Mouse (Mus musculus) left cerebral cortex, postnatal 10 days (tissue): ENCODE measurements at regions not wholly inside any gene's neighbourhood (a gene's known extent, or its start where the extent isn't known, plus 50 kb on each side); places are given as distances from the start of the nearest gene placed in this dataset.

Experiments used
- DNase-seq, 2 experiments: peaks; one replicate each; pipeline ENCODE4 v3.0.0; 2021 to 2022; ENCODE audit warnings: low spot score in 2 of 2, mixed read lengths in 1 of 2; ENCODE audit errors: extremely low spot score in 1 of 2
- intact Hi-C: fragments of 180-260 bp; cut with DNase I; formaldehyde crosslinking; loops from one replicate; pipeline ENCODE4 v1.15.1; 2025

- DNase-seq = no peak
- intact Hi-C loops = no loop called here
These were observed 62.0 kb upstream of the Rtl1 start for GRCm38 (mm10) chr12:109662179-109662578.

GRCm38 (mm10) chr12:109674766-109675165 lies 74.6 kb upstream of the Rtl1 start:
- no peak for DNase-seq
- intact Hi-C loops = no loop called here

- no peak for DNase-seq
These were observed 93.9 kb upstream of the Rtl1 start for GRCm38 (mm10) chr12:109694046-109694445.

GRCm38 (mm10) chr12:109694801-109695430 lies 94.8 kb upstream of the Rtl1 start:
- DNase-seq = no peak
- intact Hi-C loops = no loop called here

More at GRCm38 (mm10) chr12:109694046-109694445, 93.9 kb upstream of the Rtl1 start:
- intact Hi-C loops = no loop called here

GRCm38 (mm10) chr12:109706820-109707219 lies 106.7 kb upstream of the Rtl1 start:
- DNase-seq = no peak
- intact Hi-C loops = no loop called here

GRCm38 (mm10) chr12:109709661-109710060 lies 109.5 kb upstream of the Rtl1 start:
- intact Hi-C loops = no loop called here
- DNase-seq = no peak

GRCm38 (mm10) chr12:109711392-109711791 lies 111.3 kb upstream of the Rtl1 start:
- DNase-seq = no peak
- intact Hi-C loops = no loop called here

GRCm38 (mm10) chr12:109711946-109712345 lies 111.8 kb upstream of the Rtl1 start:
- intact Hi-C loops = no loop called here
- no peak for DNase-seq

GRCm38 (mm10) chr12:109712386-109712785 lies 112.3 kb upstream of the Rtl1 start:
- no peak for DNase-seq
- intact Hi-C loops = no loop called here

- intact Hi-C loops = no loop called here
These were observed 112.9 kb upstream of the Rtl1 start for GRCm38 (mm10) chr12:109713041-109713440.

GRCm38 (mm10) chr12:109714061-109714460 lies 113.9 kb upstream of the Rtl1 start:
- intact Hi-C loops = no loop called here
- DNase-seq = no peak

More at GRCm38 (mm10) chr12:109713041-109713440, 112.9 kb upstream of the Rtl1 start:
- no peak for DNase-seq

GRCm38 (mm10) chr12:109716991-109717390 lies 116.9 kb upstream of the Rtl1 start:
- intact Hi-C loops = no loop called here
- no peak for DNase-seq

- no peak for DNase-seq
- intact Hi-C loops = no loop called here
These were observed 117.9 kb upstream of the Rtl1 start for GRCm38 (mm10) chr12:109718036-109718435.

GRCm38 (mm10) chr12:109738201-109738600 lies 138.1 kb upstream of the Rtl1 start:
- peak in 1 of 2 experiments; percentile 8 for DNase-seq
- intact Hi-C loops = no loop called here

- intact Hi-C loops = no loop called here
- DNase-seq = peak in 1 of 2 experiments; percentile 4
These were observed 138.8 kb upstream of the Rtl1 start for GRCm38 (mm10) chr12:109738911-109739310.

- intact Hi-C loops = loop anchor here (10.0 kb wide), 1 partner anchor 632 kb away; no protein-coding TSS in a partner anchor
These were observed 142.4 kb upstream of the Rtl1 start for GRCm38 (mm10) chr12:109742486-109742885.

GRCm38 (mm10) chr12:109743036-109743650 lies 143.0 kb upstream of the Rtl1 start:
- peak in 1 of 2 experiments; percentile 18 for DNase-seq
- intact Hi-C loops = loop anchor here (10.0 kb wide), 1 partner anchor 632 kb away; no protein-coding TSS in a partner anchor

More at GRCm38 (mm10) chr12:109742486-109742885, 142.4 kb upstream of the Rtl1 start:
- peak in 1 of 2 experiments; percentile 27 for DNase-seq

GRCm38 (mm10) chr12:109744186-109744585 lies 144.1 kb upstream of the Rtl1 start:
- intact Hi-C loops = loop anchor here (10.0 kb wide), 1 partner anchor 631 kb away; no protein-coding TSS in a partner anchor
- peak in 1 of 2 experiments; percentile 7 for DNase-seq

- DNase-seq = peak in 1 of 2 experiments; percentile 33
These were observed 145.8 kb upstream of the Rtl1 start for GRCm38 (mm10) chr12:109745731-109746484.

More at GRCm38 (mm10) chr12:109745731-109746484, 145.8 kb upstream of the Rtl1 start:
- intact Hi-C loops = loop anchor here (10.0 kb wide), 1 partner anchor 629 kb away; no protein-coding TSS in a partner anchor
